Mouse (Mus musculus): ENCODE measurements at regions not wholly inside any gene's neighbourhood (a gene's known extent, or its start where the extent isn't known, plus 50 kb on each side); places are given as distances from the start of the nearest gene placed in this dataset.
A peak's percentile ranks its signal among the peaks of the same experiment; 100 is the strongest.
"Not testable (repeated sequence)": the region's sequence is repeated elsewhere in the genome, so short reads cannot be mapped to it uniquely, and the experiment has no call there.

GRCm38 (mm10) chr12:20802027-20802426 lies 188.2 kb upstream of the Asap2 start:
- not testable (repeated sequence) for DNase-seq (ENCODE audit: low read depth)

GRCm38 (mm10) chr12:20805466-20805865 lies 184.8 kb upstream of the Asap2 start:
- not testable (repeated sequence) for DNase-seq (ENCODE audit: low read depth)

GRCm38 (mm10) chr12:20806681-20807080 lies 183.6 kb upstream of the Asap2 start:
- DNase-seq (ENCODE audit: low read depth) = no peak
- TF ChIP-seq CTCF (IDR thresholded peaks at IDR 0.05; ENCODE audit: borderline replicate concordance, extremely low read depth, insufficient read depth, insufficient read length) = no peak
- TF ChIP-seq POLR2A (IDR thresholded peaks at IDR 0.05; ENCODE audit: borderline replicate concordance, extremely low read depth, insufficient read depth, insufficient read length, poor library complexity, severe bottlenecking) = no peak

DNA sequence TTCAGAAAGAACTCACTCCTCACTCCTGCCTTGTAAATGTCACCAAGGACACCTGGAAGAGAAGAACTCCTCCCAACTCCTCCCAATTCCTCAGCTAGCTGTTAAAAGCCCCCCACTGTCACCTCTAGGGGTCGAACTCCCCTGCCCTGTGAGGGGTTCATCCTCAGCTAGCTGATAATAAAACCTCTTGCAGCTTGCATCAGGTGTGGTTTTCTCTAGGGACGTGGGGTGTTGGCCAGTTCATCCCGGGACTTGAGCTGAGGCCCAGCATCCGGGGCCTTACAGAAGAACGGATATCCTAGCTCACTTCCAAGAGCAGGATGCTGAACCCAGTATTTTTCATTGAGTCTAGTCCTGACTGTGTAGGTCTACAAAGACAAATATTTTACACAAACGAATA lies 176.4 kb upstream of the Asap2 start:
- not testable (repeated sequence) for DNase-seq (ENCODE audit: low read depth)

GRCm38 (mm10) chr12:20815121-20815520 lies 175.1 kb upstream of the Asap2 start:
- DNase-seq (ENCODE audit: low read depth) = not testable (repeated sequence)

DNA sequence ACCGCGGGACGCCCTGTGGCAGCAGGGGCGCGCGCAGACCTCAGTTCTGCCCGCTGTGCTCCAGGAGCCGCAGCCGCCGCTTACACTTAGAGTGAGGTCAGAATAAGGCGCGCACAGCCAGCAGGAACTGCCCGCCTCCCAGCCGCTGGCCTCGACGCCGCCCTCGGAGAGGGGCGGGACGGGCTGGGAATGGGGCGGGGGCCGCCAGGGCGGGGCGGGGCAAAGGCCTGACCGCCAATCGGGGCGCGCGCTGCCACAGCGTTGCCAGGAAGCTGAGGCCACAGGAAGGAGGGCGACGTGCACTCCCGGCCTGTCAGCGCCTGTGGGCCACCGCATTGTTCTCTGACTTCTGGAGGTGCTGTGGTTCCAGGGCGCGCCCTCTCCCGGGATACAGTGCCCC lies 174.7 kb upstream of the Asap2 start:
- no peak for TF ChIP-seq POLR2A (IDR thresholded peaks at IDR 0.05; ENCODE audit: borderline replicate concordance, extremely low read depth, insufficient read depth, insufficient read length, poor library complexity, severe bottlenecking)
- TF ChIP-seq CTCF (IDR thresholded peaks at IDR 0.05; ENCODE audit: borderline replicate concordance, extremely low read depth, insufficient read depth, insufficient read length) = no peak
- peak; percentile 1 for DNase-seq (ENCODE audit: low read depth)

- not testable (repeated sequence) for DNase-seq (ENCODE audit: low read depth)
Observed at GRCm38 (mm10) chr12:20843661-20844320, 146.5 kb upstream of the Asap2 start.

DNA sequence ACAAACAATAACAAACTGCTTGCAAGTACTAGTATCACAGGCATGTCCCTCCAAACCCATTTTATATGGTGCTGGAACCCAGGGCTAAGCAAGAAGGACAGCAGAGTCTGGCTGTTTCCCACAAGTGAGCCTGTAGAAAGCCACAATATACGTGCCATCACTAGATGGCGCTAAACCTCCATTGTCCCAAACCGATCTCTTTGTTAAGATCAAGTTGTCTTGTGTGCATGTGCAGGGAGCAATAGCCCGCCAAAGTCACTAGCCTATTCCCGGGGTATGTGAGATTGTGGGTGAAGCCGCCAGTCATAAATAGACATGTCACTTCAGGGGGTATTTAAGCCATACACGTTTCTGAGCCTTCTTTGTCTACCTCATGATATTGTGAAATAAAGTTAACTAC lies 145.4 kb upstream of the Asap2 start:
- TF ChIP-seq CTCF (IDR thresholded peaks at IDR 0.05; ENCODE audit: borderline replicate concordance, extremely low read depth, insufficient read depth, insufficient read length) = peak; percentile 23; the same call in 1 of the 2 replicates
- peak; percentile 66 for DNase-seq (ENCODE audit: low read depth)

DNA sequence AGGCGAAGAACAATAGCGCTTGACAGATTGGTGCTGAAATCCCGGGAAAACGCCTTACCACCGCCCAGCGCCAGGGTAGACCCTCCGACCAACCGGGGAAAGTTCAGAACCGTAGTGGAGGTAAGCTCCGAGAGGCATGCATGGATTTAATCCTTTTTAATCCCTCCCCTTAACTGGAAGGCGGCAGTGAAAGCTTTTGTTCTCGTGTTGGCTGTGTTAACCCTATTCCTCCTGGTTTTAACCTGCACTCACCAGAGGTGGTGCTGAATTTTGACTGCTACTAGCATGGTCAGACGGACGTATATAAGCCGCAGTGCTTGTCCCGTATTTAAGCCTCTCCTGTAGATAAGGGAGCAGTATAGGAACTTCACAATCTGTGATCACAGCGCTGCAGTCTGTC lies 145.0 kb upstream of the Asap2 start:
- peak; percentile 5 for DNase-seq (ENCODE audit: low read depth)
- TF ChIP-seq CTCF (IDR thresholded peaks at IDR 0.05; ENCODE audit: borderline replicate concordance, extremely low read depth, insufficient read depth, insufficient read length) (no peak), POLR2A (IDR thresholded peaks at IDR 0.05; ENCODE audit: borderline replicate concordance, extremely low read depth, insufficient read depth, insufficient read length, poor library complexity, severe bottlenecking) (no peak)

DNA sequence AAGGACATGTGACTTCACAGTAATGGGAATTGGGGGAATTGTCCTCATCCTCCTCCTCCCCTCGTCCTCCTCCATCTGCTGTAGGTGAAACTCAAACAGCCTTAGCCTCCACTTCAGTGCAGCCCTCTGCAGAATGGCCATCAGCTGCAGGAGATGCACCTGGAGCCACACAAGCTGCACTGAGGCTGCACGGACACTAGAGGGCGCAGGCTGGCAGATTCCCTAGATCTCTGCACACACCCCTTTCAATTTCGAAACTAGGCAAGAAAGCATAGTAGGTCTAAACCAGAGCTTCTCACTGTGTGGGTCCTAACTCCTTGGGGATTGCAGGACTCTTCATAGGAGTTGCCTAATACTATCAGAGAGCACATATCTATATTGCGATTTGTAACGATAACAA lies 106.2 kb upstream of the Asap2 start:
- not testable (repeated sequence) for DNase-seq (ENCODE audit: low read depth)

GRCm38 (mm10) chr12:20920653-20921397 lies 69.4 kb upstream of the Asap2 start:
- TF ChIP-seq POLR2A (IDR thresholded peaks at IDR 0.05; ENCODE audit: borderline replicate concordance, extremely low read depth, insufficient read depth, insufficient read length, poor library complexity, severe bottlenecking) = peak; percentile 55; the same call in 1 of the 2 replicates
- DNase-seq (ENCODE audit: low read depth) = peak; percentile 89

- peak; percentile 31 for DNase-seq (ENCODE audit: low read depth)
Observed at GRCm38 (mm10) chr12:20921398-20922023, 68.7 kb upstream of the Asap2 start.

GRCm38 (mm10) chr12:20928966-20929365 lies 61.3 kb upstream of the Asap2 start:
- TF ChIP-seq CTCF (IDR thresholded peaks at IDR 0.05; ENCODE audit: borderline replicate concordance, extremely low read depth, insufficient read depth, insufficient read length) = peak; percentile 45; the same call in 1 of the 2 replicates
- peak; percentile 64 for DNase-seq (ENCODE audit: low read depth)
